Mouse (Mus musculus): Measurements from ENCODE around the gene Slc13a2. TPM values are rescaled to one million over a fixed set of nuclear protein-coding genes. Genes with fewer than 3 reads are reported as not detected.

The Slc13a2 gene
- polyA plus RNA-seq, 1 experiment = 0.07 TPM

DNA sequence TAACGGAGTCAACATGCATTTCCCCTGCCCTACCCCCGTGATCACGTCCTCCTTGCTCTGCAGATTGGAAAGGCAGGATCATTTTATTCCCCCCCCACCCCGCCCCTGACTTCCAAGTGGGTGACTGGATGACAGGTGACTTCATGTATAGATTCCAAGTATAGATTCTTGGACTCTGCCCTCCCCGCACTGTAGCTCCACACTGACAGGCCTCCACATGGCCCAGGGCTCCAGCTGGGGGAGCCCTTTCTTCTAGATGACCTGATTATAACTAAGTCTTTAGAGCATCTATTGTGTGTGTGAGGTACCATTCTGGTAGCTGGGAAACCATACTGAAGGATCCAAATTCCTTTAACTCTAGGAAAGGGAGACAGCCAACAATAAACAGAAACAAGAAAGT lies 40.7 kb upstream of the Slc13a2 start:
- no peak for TF ChIP-seq GATA1 (IDR thresholded peaks at IDR 0.05; ENCODE audit: borderline replicate concordance, low read length)
- TF ChIP-seq FLI1 (IDR thresholded peaks at IDR 0.05; ENCODE audit: low read length) = no peak
- Histone ChIP-seq H3K4me1 (peaks cover 40% of the 10 kb centered on the region), H3K36me3 (replicated peaks; ENCODE audit: low read length) (no peaks in the 10 kb centered on the region), H3K27me3 (replicated peaks) (peaks cover 40% of the 10 kb centered on the region), H3K4me3 (replicated peaks) (no peak overlapping the region), H3K9me3 (peaks cover 8% of the 10 kb centered on the region)

DNA sequence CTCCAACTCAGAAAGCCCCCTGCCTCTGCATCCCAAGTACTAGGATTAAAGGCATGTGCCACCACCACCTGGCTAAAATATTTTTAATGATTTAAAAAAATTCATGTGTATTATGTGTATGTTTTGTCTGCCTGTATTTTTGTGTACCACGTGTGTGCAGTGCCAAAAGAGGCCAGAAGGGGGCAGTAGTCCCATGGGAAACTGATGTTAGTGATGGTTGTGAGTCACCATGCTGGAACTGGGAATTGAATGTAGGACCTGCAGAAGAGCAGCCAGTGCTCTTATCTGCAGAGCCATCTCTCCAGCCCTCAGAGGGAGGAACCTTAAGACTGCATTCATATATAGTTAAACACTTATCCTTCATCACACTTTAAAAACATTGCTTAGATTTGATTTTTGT lies 39.9 kb upstream of the Slc13a2 start:
- no peak for TF ChIP-seq GATA1 (IDR thresholded peaks at IDR 0.05; ENCODE audit: borderline replicate concordance, low read length)
- no peak for TF ChIP-seq FLI1 (IDR thresholded peaks at IDR 0.05; ENCODE audit: low read length)
- peaks cover 37% of the 10 kb centered on the region for H3K4me1 ChIP-seq

DNA sequence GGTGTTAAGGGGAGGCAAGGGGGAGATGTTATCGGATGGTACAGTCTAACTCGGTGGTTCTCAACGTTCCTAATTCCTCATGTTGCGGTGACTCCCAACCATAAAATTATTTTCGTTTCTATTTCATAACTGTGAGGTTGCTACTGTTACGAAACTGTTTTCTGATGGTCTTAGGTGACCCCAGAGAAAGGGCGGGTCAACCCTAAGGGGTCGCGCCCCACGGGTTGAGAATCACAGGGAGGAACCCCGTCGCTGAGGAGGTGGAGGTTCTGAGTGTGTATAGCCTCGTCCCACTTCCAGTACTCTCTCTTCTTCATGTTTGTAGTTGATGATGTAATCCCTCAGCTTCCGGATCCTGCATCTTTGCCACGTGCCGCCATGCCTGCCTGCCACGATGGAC lies 36.7 kb upstream of the Slc13a2 start:
- TF ChIP-seq FLI1 (IDR thresholded peaks at IDR 0.05; ENCODE audit: low read length) = no peak
- no peak for TF ChIP-seq GATA1 (IDR thresholded peaks at IDR 0.05; ENCODE audit: borderline replicate concordance, low read length)
- H3K27me3 ChIP-seq (replicated peaks) = peaks cover 24% of the 10 kb centered on the region
- peaks cover 8% of the 10 kb centered on the region for H3K9me3 ChIP-seq
- no peaks in the 10 kb centered on the region for H3K36me3 ChIP-seq (replicated peaks; ENCODE audit: low read length)
- H3K4me3 ChIP-seq (replicated peaks) = no peak overlapping the region
- H3K4me1 ChIP-seq = peaks cover 17% of the 10 kb centered on the region

More for the DNA sequence above, 39.9 kb upstream of the Slc13a2 start:
- Histone ChIP-seq H3K4me3 (replicated peaks) (no peak overlapping the region), H3K9me3 (peaks cover 8% of the 10 kb centered on the region), H3K36me3 (replicated peaks; ENCODE audit: low read length) (no peaks in the 10 kb centered on the region), H3K27me3 (replicated peaks) (peaks cover 35% of the 10 kb centered on the region)

DNA sequence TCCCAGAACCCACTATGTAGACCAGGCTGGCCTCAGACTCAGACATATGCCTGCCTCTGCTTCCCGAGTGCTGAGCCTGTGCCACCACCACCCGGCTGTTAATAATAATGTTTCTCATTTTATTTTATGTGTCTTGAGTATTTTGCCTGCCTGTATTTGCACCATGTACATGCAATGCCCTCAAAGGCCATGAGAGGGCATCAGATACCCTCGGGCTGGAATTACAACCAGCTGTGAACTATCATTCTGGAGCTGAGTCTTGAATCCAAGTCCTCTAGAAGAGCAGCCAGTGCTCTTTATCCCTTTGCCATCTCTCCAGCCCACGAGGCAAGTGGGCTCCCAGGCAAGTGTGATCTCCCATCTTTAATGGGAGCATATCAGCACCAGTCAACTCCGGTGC lies 33.3 kb upstream of the Slc13a2 start:
- Histone ChIP-seq H3K27me3 (replicated peaks) (peaks cover 35% of the 10 kb centered on the region), H3K36me3 (replicated peaks; ENCODE audit: low read length) (no peaks in the 10 kb centered on the region), H3K4me3 (replicated peaks) (no peak overlapping the region), H3K4me1 (peaks cover 13% of the 10 kb centered on the region), H3K9me3 (no peaks in the 10 kb centered on the region)
- no peak for TF ChIP-seq FLI1 (IDR thresholded peaks at IDR 0.05; ENCODE audit: low read length)
- no peak for TF ChIP-seq GATA1 (IDR thresholded peaks at IDR 0.05; ENCODE audit: borderline replicate concordance, low read length)

DNA sequence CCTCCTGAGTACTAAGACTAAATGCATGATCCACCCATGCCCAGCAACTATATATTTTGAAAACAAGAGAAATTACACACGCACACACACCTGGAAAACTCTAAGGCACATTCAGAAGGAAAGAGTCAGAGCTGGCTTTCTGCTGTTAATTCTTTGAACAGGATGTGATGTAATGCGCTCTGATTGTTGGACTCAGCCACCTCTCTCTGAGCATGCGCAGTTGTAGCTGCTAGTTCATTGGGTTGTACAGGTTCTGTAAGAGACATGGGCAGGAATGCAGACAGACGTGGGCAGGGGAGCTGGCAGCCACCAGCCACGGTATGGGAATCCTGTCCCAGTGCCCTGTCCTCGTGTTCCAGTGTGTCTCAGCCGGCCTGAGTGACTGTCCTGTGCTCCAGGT lies 32.3 kb upstream of the Slc13a2 start:
- TF ChIP-seq FLI1 (IDR thresholded peaks at IDR 0.05; ENCODE audit: low read length) (no peak), GATA1 (IDR thresholded peaks at IDR 0.05; ENCODE audit: borderline replicate concordance, low read length) (no peak)
- peak overlapping the region; percentile 5 for H3K4me3 ChIP-seq (replicated peaks)

DNA sequence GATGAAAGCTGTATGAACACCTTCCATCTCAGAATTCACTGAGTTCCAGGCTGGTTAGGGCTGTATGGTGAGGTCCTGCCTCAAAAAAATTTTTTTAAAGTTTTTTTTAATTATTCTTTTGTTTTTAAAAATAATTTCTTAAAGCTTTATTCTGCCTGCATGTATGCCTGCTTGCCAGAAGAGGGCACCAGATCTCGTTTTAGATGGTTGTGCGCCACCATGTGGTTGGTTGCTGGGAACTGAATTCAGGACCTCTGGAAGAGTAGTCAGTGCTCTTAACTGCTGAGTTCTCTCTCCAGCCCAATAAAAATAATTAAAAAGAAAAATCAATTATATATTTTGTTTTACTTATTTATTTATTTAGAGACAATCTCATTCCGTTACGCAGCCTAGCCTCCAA lies 31.7 kb upstream of the Slc13a2 start:
- Histone ChIP-seq H3K27me3 (replicated peaks) (peaks cover 39% of the 10 kb centered on the region), H3K36me3 (replicated peaks; ENCODE audit: low read length) (no peaks in the 10 kb centered on the region), H3K9me3 (no peaks in the 10 kb centered on the region), H3K4me3 (replicated peaks) (no peak overlapping the region), H3K4me1 (peaks cover 16% of the 10 kb centered on the region)
- TF ChIP-seq FLI1 (IDR thresholded peaks at IDR 0.05; ENCODE audit: low read length) = no peak
- no peak for TF ChIP-seq GATA1 (IDR thresholded peaks at IDR 0.05; ENCODE audit: borderline replicate concordance, low read length)

More for the DNA sequence above, 32.3 kb upstream of the Slc13a2 start:
- H3K27me3 ChIP-seq (replicated peaks) = peaks cover 41% of the 10 kb centered on the region
- H3K9me3 ChIP-seq = no peaks in the 10 kb centered on the region
- H3K4me1 ChIP-seq = peaks cover 16% of the 10 kb centered on the region
- no peaks in the 10 kb centered on the region for H3K36me3 ChIP-seq (replicated peaks; ENCODE audit: low read length)

DNA sequence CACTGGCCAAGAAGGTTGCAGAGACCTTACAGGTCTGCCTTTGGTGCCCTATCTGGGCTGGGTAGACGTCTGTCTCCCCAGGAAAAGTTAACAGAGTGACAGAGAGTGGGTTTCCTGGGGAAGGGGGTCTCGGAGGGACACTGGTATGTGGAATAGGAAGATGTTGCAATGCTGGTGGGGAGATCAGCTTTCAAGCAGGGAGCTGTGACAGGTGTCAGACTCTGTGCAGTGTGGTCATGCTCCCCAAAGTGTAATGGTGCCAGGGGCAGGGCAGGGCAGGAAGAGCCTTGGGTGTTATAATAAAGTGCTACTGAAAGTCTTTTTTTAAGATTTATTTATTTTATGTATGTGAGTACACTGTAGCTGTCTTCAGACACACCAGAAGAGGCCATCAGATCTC lies 28.3 kb upstream of the Slc13a2 start:
- Histone ChIP-seq H3K4me1 (peaks cover 22% of the 10 kb centered on the region), H3K36me3 (replicated peaks; ENCODE audit: low read length) (no peaks in the 10 kb centered on the region), H3K4me3 (replicated peaks) (no peak overlapping the region), H3K27me3 (replicated peaks) (peaks cover 33% of the 10 kb centered on the region), H3K9me3 (no peaks in the 10 kb centered on the region)
- TF ChIP-seq FLI1 (IDR thresholded peaks at IDR 0.05; ENCODE audit: low read length) = no peak
- no peak for TF ChIP-seq GATA1 (IDR thresholded peaks at IDR 0.05; ENCODE audit: borderline replicate concordance, low read length)

DNA sequence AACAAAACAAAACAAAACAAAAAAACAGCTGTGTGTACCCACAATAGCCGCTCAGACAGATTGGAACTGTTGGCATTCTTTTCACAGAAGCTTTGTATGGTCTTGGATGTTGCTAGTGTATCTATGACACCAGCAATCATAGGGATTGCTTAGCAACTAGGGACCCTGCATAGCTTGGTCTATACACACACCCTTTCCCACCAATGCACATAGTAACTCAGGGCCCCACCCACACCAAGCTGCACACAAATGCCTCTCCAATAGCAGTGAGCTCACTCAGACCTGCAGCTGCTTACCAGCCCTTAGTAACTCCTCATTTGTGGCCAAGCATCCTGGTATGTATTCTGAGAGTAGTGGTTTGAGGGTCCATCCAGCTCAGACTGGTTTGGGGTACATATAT lies 26.2 kb upstream of the Slc13a2 start:
- Histone ChIP-seq H3K4me3 (replicated peaks) (no peak overlapping the region), H3K4me1 (peaks cover 17% of the 10 kb centered on the region), H3K9me3 (no peaks in the 10 kb centered on the region), H3K27me3 (replicated peaks) (peaks cover 41% of the 10 kb centered on the region), H3K36me3 (replicated peaks; ENCODE audit: low read length) (no peaks in the 10 kb centered on the region)
- TF ChIP-seq GATA1 (IDR thresholded peaks at IDR 0.05; ENCODE audit: borderline replicate concordance, low read length) (no peak), FLI1 (IDR thresholded peaks at IDR 0.05; ENCODE audit: low read length) (no peak)

DNA sequence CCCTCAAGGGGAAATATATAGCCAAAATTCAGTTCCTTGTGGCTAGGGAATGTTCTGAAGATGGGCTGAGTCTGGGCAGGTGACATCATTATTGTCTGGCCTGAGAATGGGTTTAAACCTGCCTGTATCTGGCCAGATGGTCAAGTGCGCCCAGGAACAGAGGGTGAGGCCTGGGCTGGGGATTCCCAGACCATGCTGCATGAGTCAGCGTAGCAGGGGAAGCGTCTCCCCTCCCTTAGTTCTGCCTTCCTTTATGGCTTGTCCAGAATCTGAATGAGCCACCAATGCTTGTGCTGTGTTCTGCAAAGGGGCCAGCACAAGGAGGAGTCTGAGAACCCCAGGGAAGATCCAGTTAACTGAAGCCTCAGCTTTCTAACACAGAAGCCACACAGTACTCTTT lies 25.2 kb upstream of the Slc13a2 start:
- Histone ChIP-seq H3K9me3 (no peaks in the 10 kb centered on the region), H3K36me3 (replicated peaks; ENCODE audit: low read length) (no peaks in the 10 kb centered on the region), H3K27me3 (replicated peaks) (peaks cover 38% of the 10 kb centered on the region), H3K4me3 (replicated peaks) (peak overlapping the region; percentile 31), H3K4me1 (peaks cover 13% of the 10 kb centered on the region)
- TF ChIP-seq FLI1 (IDR thresholded peaks at IDR 0.05; ENCODE audit: low read length) = no peak
- TF ChIP-seq GATA1 (IDR thresholded peaks at IDR 0.05; ENCODE audit: borderline replicate concordance, low read length) = no peak

DNA sequence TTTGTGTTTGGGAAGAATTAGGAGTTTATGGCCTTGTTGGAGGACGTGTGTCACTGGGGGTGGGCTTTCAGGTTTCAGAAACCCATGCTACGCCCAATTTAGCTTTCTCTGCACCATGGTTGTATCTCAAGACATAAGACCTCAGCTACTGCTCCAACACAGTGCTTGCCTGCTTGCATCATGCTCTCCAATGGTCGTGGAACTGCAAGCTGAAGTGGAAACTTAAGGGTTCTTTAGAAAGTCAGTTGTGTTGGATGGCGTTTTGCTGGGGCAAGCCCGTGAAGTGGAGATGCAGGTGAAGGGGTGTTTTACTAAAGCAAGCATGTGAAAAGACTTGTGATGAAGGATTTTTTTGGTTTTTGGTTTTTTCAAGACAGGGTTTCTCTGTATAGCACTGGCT lies 21.1 kb upstream of the Slc13a2 start:
- peaks cover 36% of the 10 kb centered on the region for H3K27me3 ChIP-seq (replicated peaks)
- H3K4me1 ChIP-seq = peaks cover 9% of the 10 kb centered on the region
- TF ChIP-seq GATA1 (IDR thresholded peaks at IDR 0.05; ENCODE audit: borderline replicate concordance, low read length) (no peak), FLI1 (IDR thresholded peaks at IDR 0.05; ENCODE audit: low read length) (no peak)
- no peak overlapping the region for H3K4me3 ChIP-seq (replicated peaks)
- no peaks in the 10 kb centered on the region for H3K9me3 ChIP-seq
- H3K36me3 ChIP-seq (replicated peaks; ENCODE audit: low read length) = no peaks in the 10 kb centered on the region

DNA sequence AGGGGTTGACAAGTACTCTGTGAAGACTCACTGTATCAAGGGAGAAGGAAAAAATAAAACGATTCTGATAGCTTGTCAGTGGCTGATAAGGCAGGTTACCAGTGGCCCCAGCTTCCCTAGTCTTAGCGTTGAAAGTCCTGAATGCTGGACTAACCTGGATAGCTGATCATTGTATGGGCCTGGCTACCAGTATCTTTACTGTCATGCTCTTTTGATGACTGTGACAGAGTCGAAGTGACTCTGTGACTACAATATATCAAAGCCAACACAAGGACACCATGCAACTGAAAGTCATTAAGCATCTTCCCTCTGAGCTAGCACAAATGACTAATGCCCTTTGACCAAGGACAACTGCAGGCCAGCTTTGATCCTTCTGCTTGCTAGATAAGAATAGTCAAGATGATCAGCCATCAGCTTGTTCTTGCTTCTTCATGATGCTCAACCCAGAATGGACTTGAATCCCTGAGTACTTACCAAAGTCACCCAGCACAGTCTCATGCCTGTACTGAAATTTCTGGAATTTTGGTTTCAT lies 16.4 kb upstream of the Slc13a2 start:
- H3K4me3 ChIP-seq (replicated peaks) = no peak overlapping the region
- H3K27me3 ChIP-seq (replicated peaks) = peaks cover 60% of the 10 kb centered on the region
- TF ChIP-seq FLI1 (IDR thresholded peaks at IDR 0.05; ENCODE audit: low read length) = no peak
- TF ChIP-seq GATA1 (IDR thresholded peaks at IDR 0.05; ENCODE audit: borderline replicate concordance, low read length) = no peak
- H3K9me3 ChIP-seq = no peaks in the 10 kb centered on the region
- H3K4me1 ChIP-seq = peaks cover 9% of the 10 kb centered on the region
- H3K36me3 ChIP-seq (replicated peaks; ENCODE audit: low read length) = no peaks in the 10 kb centered on the region

Data from megakaryocyte, embryonic 14.5 days (primary cell).